Mouse (Mus musculus) liver, embryonic 11.5 days (tissue): ENCODE measurements at regions not wholly inside any gene's neighbourhood (a gene's known extent, or its start where the extent isn't known, plus 50 kb on each side); places are given as distances from the start of the nearest gene placed in this dataset.
A peak's percentile ranks its signal among the peaks of the same experiment; 100 is the strongest.

Experiments used
- ATAC-seq: fragments of 200-750 bp; cut with Nextera tagmentation; replicated peaks from 2 replicates; pipeline ENCODE4 v1.8.0; 2017; ENCODE audit warnings: moderate number of reproducible peaks, mild to moderate bottlenecking, moderate TSS enrichment, moderate library complexity; ENCODE audit not compliant: low FRiP score
- DNase-seq: peaks from one replicate; pipeline ENCODE4 v3.0.0-alpha.2; 2017; ENCODE audit warnings: low spot score
- H3K27ac ChIP-seq: fragments of 300-500 bp; sonication (generic); 2 replicates; pipeline ENCODE4 v1.5.1; 2014; ENCODE audit warnings: mild to moderate bottlenecking, low read depth, low read length, control low read depth
- H3K27me3 ChIP-seq: fragments of 300-500 bp; sonication (generic); replicated peaks from 2 replicates; pipeline ENCODE4 v1.6.1; 2014; ENCODE audit warnings: low read length, mixed read lengths; ENCODE audit not compliant: control insufficient read depth, insufficient read depth
- H3K36me3 ChIP-seq: fragments of 300-500 bp; sonication (generic); 2 replicates; pipeline ENCODE4 v1.6.1; 2014; ENCODE audit warnings: mild to moderate bottlenecking, low read length, moderate library complexity, mixed read lengths; ENCODE audit not compliant: control insufficient read depth, insufficient read depth
- H3K4me1 ChIP-seq: fragments of 300-500 bp; sonication (generic); replicated peaks from 2 replicates; pipeline ENCODE4 v1.6.1; 2014; ENCODE audit warnings: low read length, mixed read lengths; ENCODE audit not compliant: control insufficient read depth, insufficient read depth
- H3K4me2 ChIP-seq: fragments of 300-500 bp; sonication (generic); 2 replicates; pipeline ENCODE4 v1.6.1; 2014; ENCODE audit warnings: mild to moderate bottlenecking, control low read depth, moderate library complexity
- H3K4me3 ChIP-seq: fragments of 300-500 bp; sonication (generic); 2 replicates; pipeline ENCODE4 v1.5.1; 2014; ENCODE audit warnings: low read depth, low read length, control low read depth
- H3K9ac ChIP-seq: fragments of 300-500 bp; sonication (generic); 2 replicates; pipeline ENCODE4 v1.6.1; 2014; ENCODE audit warnings: low read depth, low read length, control low read depth
- H3K9me3 ChIP-seq: fragments of 300-500 bp; sonication (generic); 2 replicates; pipeline ENCODE4 v1.6.1; 2016; ENCODE audit warnings: low read length, inconsistent platforms, mixed read lengths; ENCODE audit not compliant: control insufficient read depth
- WGBS: fragments of 180-500 bp; shearing (Covaris S2); extraction: QIAGEN DNeasy Blood & Tissue Kit; methylation state at CpG from one replicate; pipeline ENCODE4 v1.1.7; 2014; 5-methylcytosine and 5-hydroxymethylcytosine counted together

- Histone ChIP-seq H3K27ac (no peak overlapping the region), H3K9me3 (no peaks in the 10 kb centered on the region), H3K36me3 (no peaks in the 10 kb centered on the region), H3K4me3 (no peak overlapping the region), H3K9ac (no peak overlapping the region), H3K4me2 (no peak overlapping the region), H3K4me1 (no peaks in the 10 kb centered on the region), H3K27me3 (no peaks in the 10 kb centered on the region)
- ATAC-seq = no peak
- DNase-seq = no peak
- 30% methylated on average over 1 of the region's 1 CpGs for WGBS
These were observed 326.1 kb upstream of the Fam98a start for GRCm38 (mm10) chr17:75877848-75878247.

- Histone ChIP-seq H3K4me2 (no peak overlapping the region), H3K36me3 (no peaks in the 10 kb centered on the region), H3K4me3 (no peak overlapping the region), H3K27me3 (no peaks in the 10 kb centered on the region), H3K9me3 (no peaks in the 10 kb centered on the region), H3K4me1 (no peaks in the 10 kb centered on the region), H3K9ac (no peak overlapping the region), H3K27ac (no peak overlapping the region)
- WGBS = 68% methylated on average over 7 of the region's 7 CpGs
- no peak; the same call in 1 of the 2 replicates for ATAC-seq
- DNase-seq = no peak
These were observed 325.1 kb upstream of the Fam98a start for GRCm38 (mm10) chr17:75876895-75877294.

- H3K4me3 ChIP-seq = no peak overlapping the region
- 62% methylated on average over 6 of the region's 6 CpGs for WGBS
- no peak for ATAC-seq
These were observed 322.8 kb upstream of the Fam98a start for GRCm38 (mm10) chr17:75874535-75874934.

GRCm38 (mm10) chr17:75870492-75870891 lies 318.7 kb upstream of the Fam98a start:
- Histone ChIP-seq H3K36me3 (no peaks in the 10 kb centered on the region), H3K4me1 (no peaks in the 10 kb centered on the region), H3K9me3 (no peaks in the 10 kb centered on the region), H3K27me3 (no peaks in the 10 kb centered on the region), H3K9ac (no peak overlapping the region), H3K27ac (no peak overlapping the region), H3K4me3 (no peak overlapping the region), H3K4me2 (no peak overlapping the region)
- DNase-seq (no peak), ATAC-seq (no peak)
- 56% methylated on average over 2 of the region's 2 CpGs for WGBS

More at GRCm38 (mm10) chr17:75874535-75874934, 322.8 kb upstream of the Fam98a start:
- H3K36me3 ChIP-seq = no peaks in the 10 kb centered on the region
- DNase-seq = no peak
- no peak overlapping the region for H3K9ac ChIP-seq
- no peaks in the 10 kb centered on the region for H3K9me3 ChIP-seq
- H3K4me1 ChIP-seq = no peaks in the 10 kb centered on the region
- H3K4me2 ChIP-seq = no peak overlapping the region
- H3K27ac ChIP-seq = no peak overlapping the region
- H3K27me3 ChIP-seq = no peaks in the 10 kb centered on the region

GRCm38 (mm10) chr17:75857015-75857414 lies 305.3 kb upstream of the Fam98a start:
- no peak overlapping the region for H3K4me2 ChIP-seq
- H3K27me3 ChIP-seq = no peaks in the 10 kb centered on the region
- H3K9me3 ChIP-seq = no peaks in the 10 kb centered on the region
- no peak overlapping the region for H3K27ac ChIP-seq
- no peaks in the 10 kb centered on the region for H3K4me1 ChIP-seq
- no peak overlapping the region for H3K4me3 ChIP-seq
- DNase-seq (no peak), ATAC-seq (no peak)
- no peaks in the 10 kb centered on the region for H3K36me3 ChIP-seq
- H3K9ac ChIP-seq = no peak overlapping the region
- 85% methylated on average over 8 of the region's 8 CpGs for WGBS

- no peaks in the 10 kb centered on the region for H3K36me3 ChIP-seq
- H3K4me2 ChIP-seq = no peak overlapping the region
- DNase-seq = no peak
- no peak overlapping the region for H3K27ac ChIP-seq
- ATAC-seq = no peak
- H3K4me1 ChIP-seq = 0 out of 2 replicates have a peak, but pooled peaks cover 4% of the 10 kb centered on the region
- H3K27me3 ChIP-seq = no peaks in the 10 kb centered on the region
- H3K9ac ChIP-seq = no peak overlapping the region
- H3K4me3 ChIP-seq = no peak overlapping the region
- 79% methylated on average over 12 of the region's 12 CpGs for WGBS
- H3K9me3 ChIP-seq = no peaks in the 10 kb centered on the region
These were observed 264.4 kb upstream of the Fam98a start for GRCm38 (mm10) chr17:75815997-75816626.

GRCm38 (mm10) chr17:75812163-75812562 lies 260.4 kb upstream of the Fam98a start:
- Histone ChIP-seq H3K9me3 (no peaks in the 10 kb centered on the region), H3K36me3 (no peaks in the 10 kb centered on the region), H3K9ac (no peak overlapping the region), H3K4me3 (no peak overlapping the region), H3K27ac (peak overlapping the region; percentile 68), H3K4me2 (no peak overlapping the region), H3K4me1 (0 out of 2 replicates have a peak, but pooled peaks cover 4% of the 10 kb centered on the region), H3K27me3 (no peaks in the 10 kb centered on the region)
- WGBS = 48% methylated on average over 3 of the region's 3 CpGs
- DNase-seq (no peak), ATAC-seq (peak; percentile 86)

GRCm38 (mm10) chr17:75808524-75809326 lies 257.0 kb upstream of the Fam98a start:
- Histone ChIP-seq H3K27ac (no peak overlapping the region), H3K4me3 (no peak overlapping the region), H3K4me2 (no peak overlapping the region), H3K9ac (no peak overlapping the region), H3K4me1 (0 out of 2 replicates have a peak, but pooled peaks cover 4% of the 10 kb centered on the region), H3K36me3 (no peaks in the 10 kb centered on the region), H3K27me3 (no peaks in the 10 kb centered on the region), H3K9me3 (no peaks in the 10 kb centered on the region)
- ATAC-seq (no peak), DNase-seq (no peak)
- 75% methylated on average over 6 of the region's 6 CpGs for WGBS

GRCm38 (mm10) chr17:75808025-75808424 lies 256.3 kb upstream of the Fam98a start:
- Histone ChIP-seq H3K4me3 (no peak overlapping the region), H3K9me3 (no peaks in the 10 kb centered on the region), H3K36me3 (no peaks in the 10 kb centered on the region), H3K9ac (no peak overlapping the region), H3K27me3 (no peaks in the 10 kb centered on the region), H3K27ac (no peak overlapping the region), H3K4me2 (no peak overlapping the region), H3K4me1 (0 out of 2 replicates have a peak, but pooled peaks cover 4% of the 10 kb centered on the region)
- no peak for DNase-seq
- 37% methylated on average over 1 of the region's 1 CpGs for WGBS
- peak; percentile 94 for ATAC-seq
